30 mouse cellular contexts compared by ENCODE assay signal in genomic region chr11:34705108-34705446, GRCm38 (mm10).
DNase-seq lines count a peak whose midpoint lies in the region; ATAC-seq and TF ChIP-seq lines count a peak whose summit lies in the region.
"Had no signal": no experiment of that assay in that cellular context is flagged by ENCODE, and none has a peak within 500 bp of the region (broad histone marks: within the 10 kb centered on the region; RNA-seq: fewer than 3 reads in every experiment).

No protein-coding gene starts in this region.

- no peaks in the 10 kb centered on the region for H3K9me3 ChIP-seq in midbrain, embryonic 15.5 days
- H3K9me3 ChIP-seq in midbrain, embryonic 10.5 days (replicated peaks), result no peaks in the 10 kb centered on the region
- no peaks in the 10 kb centered on the region for H3K9me3 ChIP-seq in ES-E14 (ENCODE audit: control insufficient read depth, insufficient read depth, low read depth, low read length)
- H3K9me3 ChIP-seq: embryonic facial prominence, embryonic 12.5 days; forebrain, embryonic 10.5 days; intestine, embryonic 15.5 days; liver, embryonic 12.5 days had no signal

- peak; percentile 66 for DNase-seq in heart, adult 11 months
- no peak for DNase-seq in heart, postnatal 4 days
- no peak for DNase-seq in midbrain, embryonic 10.5 days (ENCODE audit: low spot score)
- peak; percentile 3 for DNase-seq in ES-E14 (ENCODE audit: low read depth, low spot score)
- no peak for DNase-seq in Patski (ENCODE audit: low read depth, low spot score)
- no peak for DNase-seq in ovary, postnatal 14 days (ENCODE audit: low spot score)
- DNase-seq: adrenal gland, postnatal 10 days; cerebellum, adult 9-10 months; cerebellum, postnatal 36 days; heart, postnatal 14 days; kidney, adult 2 months; kidney, postnatal 4 days; left cerebral cortex, postnatal 4 days; liver, postnatal 0 days; lung, postnatal 36 days; right cerebral cortex, postnatal 25 days; spleen, adult 18-20 months; thymus, adult 18-20 months; thymus, postnatal 25 days had no signal

- H3K36me3 ChIP-seq in midbrain, embryonic 15.5 days (replicated peaks), result no peaks in the 10 kb centered on the region
- no peaks in the 10 kb centered on the region for H3K36me3 ChIP-seq in midbrain, embryonic 10.5 days
- no peaks in the 10 kb centered on the region for H3K36me3 ChIP-seq in ES-E14 (ENCODE audit: control insufficient read depth, insufficient read depth, low read length, poor library complexity, severe bottlenecking)
- H3K36me3 ChIP-seq: embryonic facial prominence, embryonic 12.5 days; forebrain, embryonic 10.5 days; G1E; intestine, embryonic 15.5 days; liver, embryonic 12.5 days had no signal

- H3K27ac ChIP-seq in midbrain, embryonic 15.5 days, result no peak overlapping the region
- H3K27ac ChIP-seq in midbrain, embryonic 10.5 days (replicated peaks), result no peak overlapping the region
- no peak overlapping the region for H3K27ac ChIP-seq in ES-E14 (ENCODE audit: insufficient read depth, low read depth, low read length, poor library complexity, severe bottlenecking)
- H3K27ac ChIP-seq: embryonic facial prominence, embryonic 12.5 days; forebrain, embryonic 10.5 days; hindbrain, postnatal 0 days; intestine, embryonic 15.5 days; liver, embryonic 12.5 days; stomach, postnatal 0 days had no signal

- H3K4me3 ChIP-seq in midbrain, embryonic 15.5 days, result no peak overlapping the region
- no peak overlapping the region for H3K4me3 ChIP-seq in midbrain, embryonic 10.5 days
- H3K4me3 ChIP-seq in ES-E14 (ENCODE audit: insufficient read depth in 1 of 2, low read depth in 1 of 2, low read length in 2 of 2, poor library complexity in 1 of 2, severe bottlenecking in 1 of 2), result no peak overlapping the region
- H3K4me3 ChIP-seq: embryonic facial prominence, embryonic 12.5 days; forebrain, embryonic 10.5 days; intestine, embryonic 15.5 days; liver, embryonic 12.5 days had no signal

- 72% methylated on average over 4 of the region's 4 CpGs for WGBS in midbrain, embryonic 15.5 days
- 83% methylated on average over 4 of the region's 4 CpGs for WGBS in midbrain, embryonic 10.5 days

- no peaks in the 10 kb centered on the region for H3K4me1 ChIP-seq in midbrain, embryonic 15.5 days
- H3K4me1 ChIP-seq in midbrain, embryonic 10.5 days, result peaks cover 4% of the 10 kb centered on the region; the same call in 1 of the 2 replicates
- H3K4me1 ChIP-seq in ES-E14 (ENCODE audit: control insufficient read depth in 2 of 2, insufficient read depth in 2 of 2, low read length in 2 of 2, poor library complexity in 1 of 2), result peaks cover 0 to 3% of the 10 kb centered on the region in 2 experiments; a peak in 1 of 4 replicates
- H3K4me1 ChIP-seq: embryonic facial prominence, embryonic 12.5 days; forebrain, embryonic 10.5 days; intestine, embryonic 15.5 days; liver, embryonic 12.5 days had no signal

- in situ Hi-C loops in ES-E14 (cut with MboI; ENCODE audit: low sequenced_read_pairs in 2 of 2, unreplicated experiment in 2 of 2), result no loop called here
- in situ Hi-C loops in Patski (cut with MboI; ENCODE audit: low pct_unique_long_range_greater_than_20kb), result no loop called here

- 0 out of 2 replicates have a peak, but pooled peaks have one; percentile 17 for ATAC-seq in midbrain, embryonic 15.5 days (replicated peaks)
- ATAC-seq in Patski, result peak; percentile 35
- ATAC-seq in granulocyte monocyte progenitor cell, adult 5-6 weeks (replicated peaks; ENCODE audit: poor library complexity, severe bottlenecking), result no peak
- ATAC-seq: intestine, embryonic 15.5 days; liver, embryonic 12.5 days; liver, postnatal 0 days had no signal

- H3K9ac ChIP-seq in midbrain, embryonic 15.5 days, result no peak overlapping the region
- H3K9ac ChIP-seq in ES-E14 (ENCODE audit: insufficient read depth, low read depth, low read length, poor library complexity, severe bottlenecking), result no peak overlapping the region
- H3K9ac ChIP-seq: embryonic facial prominence, embryonic 12.5 days; forebrain, postnatal 0 days; intestine, embryonic 15.5 days; liver, embryonic 12.5 days; liver, postnatal 0 days had no signal

- CTCF ChIA-PET in Patski (lab: Charles Lee), result no interaction called here

- TF ChIP-seq CTCF in Patski (IDR thresholded peaks at IDR 0.05), result no peak

- H3K4me2 ChIP-seq in midbrain, embryonic 15.5 days, result no peak overlapping the region
- H3K4me2 ChIP-seq: embryonic facial prominence, embryonic 12.5 days; intestine, embryonic 15.5 days; liver, embryonic 12.5 days had no signal

- no peaks in the 10 kb centered on the region for H3K27me3 ChIP-seq in midbrain, embryonic 15.5 days (replicated peaks)
- H3K27me3 ChIP-seq in midbrain, embryonic 10.5 days (ENCODE audit: low read depth, poor library complexity, severe bottlenecking), result no peaks in the 10 kb centered on the region
- no peaks in the 10 kb centered on the region for H3K27me3 ChIP-seq in Patski
- H3K27me3 ChIP-seq: CH12.LX; intestine, embryonic 15.5 days; liver, embryonic 12.5 days had no signal

- POLR2A ChIA-PET in Patski (lab: Charles Lee), result no interaction called here

TF ChIP-seq in ES-E14, 5 proteins besides CTCF, POLR2A, EP300 and RAD21:
- TF ChIP-seq MAFK (IDR thresholded peaks at IDR 0.05; ENCODE audit: insufficient read depth, low read depth, low read length), result no peak
- no peak for TF ChIP-seq CHD2 (IDR thresholded peaks at IDR 0.05; ENCODE audit: low read depth, low read length)
- TF ChIP-seq ZC3H11A (IDR thresholded peaks at IDR 0.05; ENCODE audit: borderline replicate concordance, low read depth, low read length), result no peak
- no peak for TF ChIP-seq ZNF384 (IDR thresholded peaks at IDR 0.05; ENCODE audit: low read depth, low read length)
- TF ChIP-seq HCFC1 (IDR thresholded peaks at IDR 0.05; ENCODE audit: borderline replicate concordance, insufficient read depth, low read length), result no peak

Comparison
In these comparisons a context has a peak if more than half of its experiments do, and no peak if none do; other contexts are left out.
1. DNase-seq: peak in heart, adult 11 months (single experiment) and ES-E14 (single experiment); none in heart, postnatal 4 days (single experiment), midbrain, embryonic 10.5 days (single experiment), Patski (single experiment) and ovary, postnatal 14 days (single experiment).